Mouse (Mus musculus): ENCODE measurements at regions not wholly inside any gene's neighbourhood (a gene's known extent, or its start where the extent isn't known, plus 50 kb on each side); places are given as distances from the start of the nearest gene placed in this dataset.

GRCm38 (mm10) chr10:120576886-120577285 lies 100.6 kb upstream of the Hmga2 start:
- TF ChIP-seq POLR2A (IDR thresholded peaks at IDR 0.05; ENCODE audit: low read depth, low read length) (no peak), CTCF (conservative IDR thresholded peaks at IDR 0.05; ENCODE audit: insufficient read depth, insufficient read length, low read depth, low read length) (no peak)
- 80% methylated on average over 5 of the region's 5 CpGs for WGBS

DNA sequence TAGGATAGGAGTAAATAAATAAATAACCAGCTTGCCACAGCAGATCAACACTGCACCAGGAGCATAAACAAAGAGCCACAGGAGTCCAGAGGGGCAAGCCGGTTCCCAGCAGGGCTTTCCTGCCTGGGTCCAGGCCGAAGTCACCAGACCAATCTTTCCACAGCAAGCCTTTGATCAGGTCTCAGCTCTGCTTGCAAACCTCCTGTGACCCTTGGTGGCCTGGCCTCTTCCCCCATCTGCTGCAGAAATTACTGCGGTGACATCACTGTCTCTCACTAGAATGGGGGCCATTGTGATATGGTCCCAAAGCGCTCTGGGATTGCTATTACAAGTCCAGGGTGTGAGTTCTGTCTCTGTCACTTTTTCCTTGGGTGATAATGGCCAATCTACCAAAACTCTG lies 99.9 kb upstream of the Hmga2 start:
- no peaks in the 10 kb centered on the region for H3K4me1 ChIP-seq (ENCODE audit: control insufficient read depth, insufficient read depth, low read length)
- 69% methylated on average over 4 of the region's 4 CpGs for WGBS
- TF ChIP-seq CTCF (conservative IDR thresholded peaks at IDR 0.05; ENCODE audit: insufficient read depth, insufficient read length, low read depth, low read length) (no peak), POLR2A (IDR thresholded peaks at IDR 0.05; ENCODE audit: low read depth, low read length) (no peak)
- no peak overlapping the region for H3K4me3 ChIP-seq (ENCODE audit: insufficient read depth, low read depth, low read length)
- no peak for DNase-seq
- H3K36me3 ChIP-seq (ENCODE audit: control insufficient read depth, insufficient read depth, low read length), result no peaks in the 10 kb centered on the region
- H3K27ac ChIP-seq (ENCODE audit: insufficient read depth, low read depth, low read length), result no peak overlapping the region
- H3K27me3 ChIP-seq (replicated peaks; ENCODE audit: control insufficient read depth, insufficient read depth, low read length), result no peaks in the 10 kb centered on the region

More at GRCm38 (mm10) chr10:120576886-120577285, 100.6 kb upstream of the Hmga2 start:
- DNase-seq, result no peak
- no peaks in the 10 kb centered on the region for H3K36me3 ChIP-seq (ENCODE audit: control insufficient read depth, insufficient read depth, low read length)
- H3K27me3 ChIP-seq (replicated peaks; ENCODE audit: control insufficient read depth, insufficient read depth, low read length), result no peaks in the 10 kb centered on the region
- H3K4me1 ChIP-seq (ENCODE audit: control insufficient read depth, insufficient read depth, low read length), result peaks cover 2% of the 10 kb centered on the region; the same call in 1 of the 2 replicates
- no peak overlapping the region for H3K4me3 ChIP-seq (ENCODE audit: insufficient read depth, low read depth, low read length)
- H3K27ac ChIP-seq (ENCODE audit: insufficient read depth, low read depth, low read length), result no peak overlapping the region

- Histone ChIP-seq H3K4me1 (ENCODE audit: control insufficient read depth, insufficient read depth, low read length) (no peaks in the 10 kb centered on the region), H3K27ac (ENCODE audit: insufficient read depth, low read depth, low read length) (no peak overlapping the region), H3K27me3 (replicated peaks; ENCODE audit: control insufficient read depth, insufficient read depth, low read length) (no peaks in the 10 kb centered on the region), H3K36me3 (ENCODE audit: control insufficient read depth, insufficient read depth, low read length) (no peaks in the 10 kb centered on the region), H3K4me3 (ENCODE audit: insufficient read depth, low read depth, low read length) (no peak overlapping the region)
- WGBS, result 16% methylated on average over 6 of the region's 6 CpGs
- TF ChIP-seq CTCF (conservative IDR thresholded peaks at IDR 0.05; ENCODE audit: insufficient read depth, insufficient read length, low read depth, low read length) (no peak), POLR2A (IDR thresholded peaks at IDR 0.05; ENCODE audit: low read depth, low read length) (no peak)
- no peak for DNase-seq
These were observed 95.1 kb upstream of the Hmga2 start for GRCm38 (mm10) chr10:120571340-120571739.

GRCm38 (mm10) chr10:120565992-120566391 lies 89.7 kb upstream of the Hmga2 start:
- DNase-seq, result no peak
- no peak overlapping the region for H3K27ac ChIP-seq (ENCODE audit: insufficient read depth, low read depth, low read length)
- no peaks in the 10 kb centered on the region for H3K4me1 ChIP-seq (ENCODE audit: control insufficient read depth, insufficient read depth, low read length)
- no peaks in the 10 kb centered on the region for H3K36me3 ChIP-seq (ENCODE audit: control insufficient read depth, insufficient read depth, low read length)
- WGBS, result 97% methylated on average over 4 of the region's 4 CpGs
- no peaks in the 10 kb centered on the region for H3K27me3 ChIP-seq (replicated peaks; ENCODE audit: control insufficient read depth, insufficient read depth, low read length)
- H3K4me3 ChIP-seq (ENCODE audit: insufficient read depth, low read depth, low read length), result no peak overlapping the region
- TF ChIP-seq CTCF (conservative IDR thresholded peaks at IDR 0.05; ENCODE audit: insufficient read depth, insufficient read length, low read depth, low read length) (no peak), POLR2A (IDR thresholded peaks at IDR 0.05; ENCODE audit: low read depth, low read length) (no peak)

- H3K4me3 ChIP-seq (ENCODE audit: insufficient read depth, low read depth, low read length), result no peak overlapping the region
- H3K36me3 ChIP-seq (ENCODE audit: control insufficient read depth, insufficient read depth, low read length), result no peaks in the 10 kb centered on the region
- WGBS, result 34% methylated on average over 14 of the region's 14 CpGs
- H3K27me3 ChIP-seq (replicated peaks; ENCODE audit: control insufficient read depth, insufficient read depth, low read length), result no peaks in the 10 kb centered on the region
- DNase-seq, result no peak
- H3K4me1 ChIP-seq (ENCODE audit: control insufficient read depth, insufficient read depth, low read length), result no peaks in the 10 kb centered on the region
- TF ChIP-seq POLR2A (IDR thresholded peaks at IDR 0.05; ENCODE audit: low read depth, low read length) (no peak), CTCF (conservative IDR thresholded peaks at IDR 0.05; ENCODE audit: insufficient read depth, insufficient read length, low read depth, low read length) (no peak)
- H3K27ac ChIP-seq (ENCODE audit: insufficient read depth, low read depth, low read length), result no peak overlapping the region
These were observed 88.6 kb upstream of the Hmga2 start for GRCm38 (mm10) chr10:120564859-120565258.

DNA sequence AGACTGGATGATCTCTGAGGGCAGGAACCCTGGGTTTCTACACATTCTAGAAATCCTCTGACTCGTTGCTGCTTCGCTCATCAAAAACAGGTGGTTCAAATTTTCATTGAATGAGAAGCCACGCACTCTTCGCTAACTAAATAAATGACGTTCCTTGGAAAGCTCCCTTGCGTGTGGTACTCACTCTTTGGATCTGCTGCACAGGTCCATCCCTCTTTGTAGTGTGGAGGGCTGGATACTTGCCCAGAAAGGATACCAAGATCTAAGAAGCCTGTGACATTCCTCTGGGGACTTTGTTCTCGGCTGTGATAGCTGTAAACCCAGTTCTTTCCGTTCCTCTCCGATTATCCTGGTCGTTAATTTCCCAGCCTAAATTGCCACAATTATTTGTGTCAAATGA lies 87.7 kb upstream of the Hmga2 start:
- Histone ChIP-seq H3K27ac (ENCODE audit: insufficient read depth, low read depth, low read length) (no peak overlapping the region), H3K4me3 (ENCODE audit: insufficient read depth, low read depth, low read length) (no peak overlapping the region), H3K4me1 (ENCODE audit: control insufficient read depth, insufficient read depth, low read length) (no peaks in the 10 kb centered on the region), H3K27me3 (replicated peaks; ENCODE audit: control insufficient read depth, insufficient read depth, low read length) (no peaks in the 10 kb centered on the region), H3K36me3 (ENCODE audit: control insufficient read depth, insufficient read depth, low read length) (no peaks in the 10 kb centered on the region)
- peak; percentile 58 for DNase-seq
- no peak for TF ChIP-seq POLR2A (IDR thresholded peaks at IDR 0.05; ENCODE audit: low read depth, low read length)
- TF ChIP-seq CTCF (conservative IDR thresholded peaks at IDR 0.05; ENCODE audit: insufficient read depth, insufficient read length, low read depth, low read length), result no peak
- WGBS, result 22% methylated on average over 10 of the region's 10 CpGs

- no peaks in the 10 kb centered on the region for H3K36me3 ChIP-seq (ENCODE audit: control insufficient read depth, insufficient read depth, low read length)
- TF ChIP-seq POLR2A (IDR thresholded peaks at IDR 0.05; ENCODE audit: low read depth, low read length) (no peak), CTCF (conservative IDR thresholded peaks at IDR 0.05; ENCODE audit: insufficient read depth, insufficient read length, low read depth, low read length) (no peak)
- peak; percentile 75 for DNase-seq
- H3K4me3 ChIP-seq (ENCODE audit: insufficient read depth, low read depth, low read length), result no peak overlapping the region
- WGBS, result 81% methylated on average over 5 of the region's 5 CpGs
- H3K27ac ChIP-seq (ENCODE audit: insufficient read depth, low read depth, low read length), result no peak overlapping the region
- no peaks in the 10 kb centered on the region for H3K27me3 ChIP-seq (replicated peaks; ENCODE audit: control insufficient read depth, insufficient read depth, low read length)
- H3K4me1 ChIP-seq (ENCODE audit: control insufficient read depth, insufficient read depth, low read length), result no peaks in the 10 kb centered on the region
These were observed 85.6 kb upstream of the Hmga2 start for GRCm38 (mm10) chr10:120561821-120562220.

All from kidney, adult 2 months (tissue).